Mouse (Mus musculus) limb, embryonic 11.5 days (tissue): ENCODE measurements around the gene Gm8653. TPM values are rescaled to one million over a fixed set of nuclear protein-coding genes. Genes with fewer than 3 reads are reported as not detected.
"Not testable (repeated sequence)": the region's sequence is repeated elsewhere in the genome, so short reads cannot be mapped to it uniquely, and the experiment has no call there.

Experiments used
- ATAC-seq: fragments of 200-750 bp; cut with Nextera tagmentation; 2 replicates; pipeline ENCODE4 v1.8.0; 2017; ENCODE audit warnings: low read depth; ENCODE audit not compliant: insufficient number of reproducible peaks, low FRiP score, low TSS enrichment
- DNase-seq: peaks from one replicate; pipeline ENCODE4 v3.0.0-alpha.2; 2015; ENCODE audit warnings: low spot score
- H3K27ac ChIP-seq: fragments of 300-500 bp; sonication (generic); replicated peaks from 2 replicates; pipeline ENCODE4 v1.5.1; 2014; ENCODE audit warnings: low read depth, mild to moderate bottlenecking, low read length
- H3K27me3 ChIP-seq: fragments of 300-500 bp; sonication (generic); 2 replicates; pipeline ENCODE4 v1.6.1; 2014; ENCODE audit warnings: mild to moderate bottlenecking, low read length, mixed read lengths; ENCODE audit not compliant: control insufficient read depth, insufficient read depth
- H3K36me3 ChIP-seq: fragments of 300-500 bp; sonication (generic); 2 replicates; pipeline ENCODE4 v1.6.1; 2014; ENCODE audit warnings: mild to moderate bottlenecking, low read length, moderate library complexity, mixed read lengths; ENCODE audit not compliant: control insufficient read depth, insufficient read depth
- H3K4me1 ChIP-seq: fragments of 300-500 bp; sonication (generic); 2 replicates; pipeline ENCODE4 v1.6.1; 2014; ENCODE audit warnings: low read length, mixed read lengths; ENCODE audit not compliant: control insufficient read depth, insufficient read depth
- H3K4me2 ChIP-seq: fragments of 300-500 bp; sonication (generic); 2 replicates; pipeline ENCODE4 v1.6.1; 2014; ENCODE audit warnings: low read depth, mild to moderate bottlenecking, moderate library complexity; ENCODE audit not compliant: severe bottlenecking
- H3K4me3 ChIP-seq: fragments of 300-500 bp; sonication (generic); 2 replicates; pipeline ENCODE4 v1.5.1; 2014; ENCODE audit warnings: low read depth, low read length
- H3K9ac ChIP-seq: fragments of 300-500 bp; sonication (generic); 2 replicates; pipeline ENCODE4 v1.6.1; 2014; ENCODE audit warnings: mild to moderate bottlenecking, low read length
- H3K9me3 ChIP-seq: fragments of 300-500 bp; sonication (generic); 2 replicates; pipeline ENCODE4 v1.6.1; 2016; ENCODE audit warnings: low read length; ENCODE audit not compliant: control insufficient read depth
- WGBS: fragments of 180-500 bp; shearing (Covaris S2); extraction: QIAGEN DNeasy Blood & Tissue Kit; methylation state at CpG from one replicate; pipeline ENCODE4 v1.1.7; 2014; 5-methylcytosine and 5-hydroxymethylcytosine counted together
- polyA plus RNA-seq: library from polyadenylated mRNA; unstranded; fragments of >200 nt; fragmentation: Nextera tagmentation; extraction: Ambion mirVana; gene quantifications from 2 replicates; pipeline ENCODE4 v1.2.1, GENCODE M21; 2014

Gene Gm8653
- polyA plus RNA-seq, result not detected in 2 replicates

DNA sequence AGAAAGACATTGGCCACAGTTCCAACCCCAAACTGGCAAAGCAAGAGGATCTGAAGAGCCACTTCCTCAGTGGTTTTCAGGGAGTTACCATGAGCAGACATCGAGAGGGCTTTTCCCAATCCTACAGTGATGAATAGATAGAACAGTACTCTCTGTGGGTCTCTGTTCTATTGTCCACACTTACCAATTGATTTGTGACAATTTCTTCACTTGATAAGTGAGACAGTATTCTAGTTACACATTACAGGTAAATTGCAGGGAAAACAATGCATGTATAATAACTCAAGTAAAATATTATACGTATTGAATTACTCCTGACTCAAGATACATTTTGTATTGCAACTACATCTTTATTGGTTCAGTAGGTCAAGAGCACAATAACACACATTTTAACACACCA, at the start of gene Gm8653:
Gene Gm8653 (minus strand): TSS at position 101 of the 400 bp plus-strand sequence.
- not testable (repeated sequence) for H3K9me3 ChIP-seq, H3K27me3 ChIP-seq, H3K27ac ChIP-seq, H3K4me1 ChIP-seq, H3K4me3 ChIP-seq, H3K4me2 ChIP-seq, H3K9ac ChIP-seq, ATAC-seq, DNase-seq, H3K36me3 ChIP-seq
- WGBS, result no CpG with 5 or more reads among the region's 2 CpGs

DNA sequence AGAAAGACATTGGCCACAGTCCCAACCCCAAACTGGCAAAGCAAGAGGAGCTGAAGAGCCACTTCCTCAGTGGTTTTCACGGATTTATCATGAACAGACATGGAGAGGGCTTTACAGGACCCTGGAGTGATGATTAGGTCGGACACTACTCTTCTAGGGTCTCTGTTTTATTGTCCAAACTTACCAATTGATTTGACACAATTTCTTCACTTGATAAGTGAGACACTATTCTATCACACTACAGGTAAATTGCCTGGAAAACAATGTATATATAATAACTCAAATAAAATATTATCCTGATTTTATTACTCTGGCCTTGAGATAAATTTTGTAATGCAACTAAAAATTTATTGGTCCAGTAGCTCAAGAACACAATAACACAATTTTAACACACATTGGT, 28.3 kb upstream of the Gm8653 start, which contains the start of gene Gm8453:
Gene Gm8453 (minus strand): TSS at position 101 of the 400 bp plus-strand sequence.
- not testable (repeated sequence) for H3K27ac ChIP-seq, H3K4me2 ChIP-seq, H3K4me3 ChIP-seq, H3K9ac ChIP-seq, H3K27me3 ChIP-seq, H3K9me3 ChIP-seq, H3K36me3 ChIP-seq, ATAC-seq, H3K4me1 ChIP-seq, DNase-seq
- WGBS, result 49% methylated on average over 1 of the region's 2 CpGs

DNA sequence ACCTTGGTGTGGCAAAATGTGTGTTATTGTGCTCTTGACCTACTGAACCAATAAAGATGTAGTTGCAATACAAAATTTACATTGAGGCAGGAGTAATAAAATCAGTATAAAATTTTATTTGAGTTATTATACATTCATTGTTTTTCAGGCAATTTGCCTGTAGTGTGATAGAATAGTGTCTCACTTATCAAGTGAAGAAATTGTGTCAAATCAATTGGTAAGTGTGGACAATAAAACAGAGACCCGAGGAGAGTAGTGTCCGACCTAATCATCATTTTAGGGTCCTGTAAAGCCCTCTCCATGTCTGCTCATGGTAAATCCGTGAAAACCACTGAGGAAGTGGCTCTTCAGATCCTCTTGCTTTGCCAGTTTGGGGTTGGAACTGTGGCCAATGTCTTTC, 12.0 kb downstream of the Gm8653 start, which contains the start of gene Vmn1r143:
Gene Vmn1r143 (plus strand): TSS at position 301 of the 400 bp plus-strand sequence.
- not testable (repeated sequence) for H3K9ac ChIP-seq, H3K27me3 ChIP-seq, DNase-seq, ATAC-seq, H3K27ac ChIP-seq, H3K4me2 ChIP-seq, H3K4me1 ChIP-seq, H3K36me3 ChIP-seq, H3K9me3 ChIP-seq, H3K4me3 ChIP-seq
- WGBS, result no CpG with 5 or more reads among the region's 3 CpGs

- not testable (repeated sequence) for DNase-seq, H3K4me2 ChIP-seq, ATAC-seq, H3K9me3 ChIP-seq, H3K27ac ChIP-seq, H3K9ac ChIP-seq, H3K4me3 ChIP-seq, H3K27me3 ChIP-seq, H3K36me3 ChIP-seq, H3K4me1 ChIP-seq
- no CpG with 5 or more reads among the region's 3 CpGs for WGBS
Measured at GRCm38 (mm10) chr7:22163935-22164334, 37.1 kb downstream of the Gm8653 start, which contains the start of gene Vmn1r142. Gene Vmn1r142 (minus strand): TSS chr7:22164035.

Other genes with a start within 250 kb of the Gm8653 start
- gene Vmn1r137, start 206.7 kb downstream of the Gm8653 start, polyA plus RNA-seq, result not detected in 2 replicates
- not detected in 2 replicates for gene Vmn1r138, start 172.4 kb downstream of the Gm8653 start, polyA plus RNA-seq
- gene Gm6176, start 145.0 kb downstream of the Gm8653 start, polyA plus RNA-seq, result not detected in 2 replicates
- gene Vmn1r139, start 132.2 kb downstream of the Gm8653 start, polyA plus RNA-seq, result not detected in 2 replicates
- not detected in 2 replicates for gene Gm16451, start 83.0 kb downstream of the Gm8653 start, polyA plus RNA-seq
- gene Gm10666, start 66.5 kb downstream of the Gm8653 start, polyA plus RNA-seq, result not detected in 2 replicates
- not detected in 2 replicates for gene Vmn1r142, start 37.2 kb downstream of the Gm8653 start, polyA plus RNA-seq
- gene Vmn1r143, start 11.9 kb downstream of the Gm8653 start, polyA plus RNA-seq, result not detected in 2 replicates
- gene Gm8453, start 28.2 kb upstream of the Gm8653 start, polyA plus RNA-seq, result not detected in 2 replicates
- not detected in 2 replicates for gene Gm4187, start 128.5 kb upstream of the Gm8653 start, polyA plus RNA-seq
- gene Gm8660, start 169.8 kb upstream of the Gm8653 start, polyA plus RNA-seq, result not detected in 2 replicates
- gene Vmn1r148, start 212.3 kb upstream of the Gm8653 start, polyA plus RNA-seq, result not detected in 2 replicates
- gene Vmn1r149, start 237.0 kb upstream of the Gm8653 start, polyA plus RNA-seq, result not detected in 2 replicates